Mouse (Mus musculus) gastrocnemius, adult 18-20 months (tissue): Measurements from ENCODE around the gene Gm14744. TPM values are rescaled to one million over a fixed set of nuclear protein-coding genes. Genes with fewer than 3 reads are reported as not detected.
"Not testable (repeated sequence)": the region's sequence is repeated elsewhere in the genome, so short reads cannot be mapped to it uniquely, and the experiment has no call there.

ENCODE experiments used
- DNase-seq: peaks from one replicate; pipeline ENCODE4 v3.0.0; 2021; ENCODE audit warnings: low spot score
- long read RNA-seq, 2 experiments: library from polyadenylated mRNA; stranded (forward); transcript quantifications; one replicate each; pipeline ENCODE4 v2.0.0; 2021
- total RNA-seq, 2 experiments: library from RNA; stranded (reverse); gene quantifications; 2 replicates each; pipeline ENCODE4 v1.2.3; 2021

The Gm14744 gene
- total RNA-seq = not detected
- long read RNA-seq, experiment 1 = 0 reads
- long read RNA-seq, experiment 2 = 0 reads

DNA sequence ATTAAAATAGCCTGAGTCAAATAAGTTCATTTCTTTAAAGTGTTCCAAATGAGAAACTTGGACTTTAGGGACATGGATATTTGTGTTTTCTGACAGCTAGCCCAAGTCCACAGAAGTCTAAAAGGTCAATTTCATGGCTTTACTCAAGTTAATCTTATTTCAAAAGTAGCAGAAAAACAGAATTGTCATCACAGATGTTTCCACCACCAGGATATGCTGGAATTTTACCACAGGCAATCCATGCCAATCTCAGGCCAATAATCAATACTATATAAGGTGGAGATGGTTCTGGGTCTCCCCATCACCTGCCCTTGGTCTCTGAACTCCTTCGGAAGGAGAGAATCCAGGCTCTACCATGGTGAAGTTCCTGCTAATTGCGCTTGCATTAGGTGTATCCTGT lies at the start of gene Gm14744:
Gm14744 (plus strand) TSS at position 301 of the 400 bp plus-strand sequence.
- not testable (repeated sequence) for DNase-seq

DNA sequence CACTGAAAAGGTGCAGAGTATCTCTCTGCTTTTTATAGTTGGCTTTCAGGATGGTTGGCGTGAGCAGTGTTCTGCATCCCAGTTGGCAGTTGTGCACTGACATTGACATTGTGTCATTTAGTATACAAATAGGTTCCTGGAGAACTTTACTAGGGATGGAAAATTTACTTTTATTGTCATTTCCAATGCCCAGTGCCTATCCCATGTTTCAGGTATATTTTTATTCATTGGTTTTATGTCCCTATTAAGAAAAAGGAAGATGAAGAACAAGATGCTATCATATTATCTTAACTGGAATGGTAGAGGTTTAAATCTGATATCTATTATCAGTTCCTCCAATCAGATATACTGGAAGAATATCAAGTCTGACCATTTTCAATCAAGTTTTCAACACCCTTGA lies 11.0 kb upstream of the Gm14744 start, which contains the start of gene Pbsn:
Pbsn (minus strand) TSS at position 101 of the 400 bp plus-strand sequence.
- DNase-seq = no peak

DNA sequence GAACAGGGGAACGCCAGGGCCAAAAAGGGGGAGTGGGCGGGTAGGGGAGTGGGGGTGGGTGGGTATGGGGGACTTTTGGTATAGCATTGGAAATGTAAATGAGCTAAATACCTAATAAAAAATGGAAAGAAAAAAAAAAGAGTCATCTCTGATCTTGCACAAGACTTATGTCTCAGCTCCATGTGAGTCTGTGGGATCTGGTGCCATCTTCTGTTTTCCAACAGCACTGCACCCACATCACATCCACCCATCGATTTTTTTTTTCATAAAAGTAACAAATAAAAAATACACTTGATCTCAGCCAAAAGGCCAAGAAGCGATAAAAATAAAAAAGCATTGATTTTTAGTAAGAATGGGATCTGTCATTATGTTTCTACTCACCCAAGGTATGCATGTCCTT lies 15.5 kb downstream of the Gm14744 start:
- DNase-seq = not testable (repeated sequence)

Other genes with a start within 250 kb of the Gm14744 start
- gene Prkx, start 68.5 kb upstream of the Gm14744 start, total RNA-seq = 1 to 10 TPM; 7.6 to 7.7 TPM
- gene Pbsn, start 11.1 kb upstream of the Gm14744 start, total RNA-seq = not detected
- gene 5430402E10Rik, start 60.3 kb downstream of the Gm14744 start, total RNA-seq = not detected
- not detected for gene Obp1a, start 226.6 kb downstream of the Gm14744 start, total RNA-seq